Mouse (Mus musculus) neutrophil, adult 59 days (primary cell): ENCODE data around the gene Trpc7. TPM values are rescaled to one million over a fixed set of nuclear protein-coding genes. Genes with fewer than 3 reads are reported as not detected.

ENCODE experiments used
- total RNA-seq, 2 experiments: library from RNA; stranded (reverse); gene quantifications; 1 replicate in 1 of 2; 2 replicates in 1 of 2; pipeline ENCODE4 v1.2.4; 2023

Gene Trpc7
- total RNA-seq: not detected

DNA sequence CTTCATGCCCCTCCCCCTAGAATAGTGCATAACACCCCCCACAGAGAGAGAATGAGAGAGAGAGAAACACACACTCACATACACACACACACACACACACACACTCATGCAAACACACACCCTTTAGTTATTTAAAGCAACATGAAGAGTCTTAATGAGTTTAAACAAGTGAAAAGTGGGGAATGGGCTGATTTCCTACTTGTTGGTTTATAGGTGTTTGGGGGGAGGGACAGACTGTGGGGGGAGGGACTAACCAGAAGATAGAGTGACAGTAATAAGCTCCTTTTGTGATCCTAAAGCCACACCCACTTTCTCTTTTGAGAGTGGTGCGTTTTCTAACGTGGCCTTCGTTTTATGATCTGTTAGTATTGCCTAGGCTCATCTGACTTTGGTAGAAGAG lies at the start of gene Trpc7:
Trpc7 (minus strand) TSS at position 101 of the 400 bp plus-strand sequence.

DNA sequence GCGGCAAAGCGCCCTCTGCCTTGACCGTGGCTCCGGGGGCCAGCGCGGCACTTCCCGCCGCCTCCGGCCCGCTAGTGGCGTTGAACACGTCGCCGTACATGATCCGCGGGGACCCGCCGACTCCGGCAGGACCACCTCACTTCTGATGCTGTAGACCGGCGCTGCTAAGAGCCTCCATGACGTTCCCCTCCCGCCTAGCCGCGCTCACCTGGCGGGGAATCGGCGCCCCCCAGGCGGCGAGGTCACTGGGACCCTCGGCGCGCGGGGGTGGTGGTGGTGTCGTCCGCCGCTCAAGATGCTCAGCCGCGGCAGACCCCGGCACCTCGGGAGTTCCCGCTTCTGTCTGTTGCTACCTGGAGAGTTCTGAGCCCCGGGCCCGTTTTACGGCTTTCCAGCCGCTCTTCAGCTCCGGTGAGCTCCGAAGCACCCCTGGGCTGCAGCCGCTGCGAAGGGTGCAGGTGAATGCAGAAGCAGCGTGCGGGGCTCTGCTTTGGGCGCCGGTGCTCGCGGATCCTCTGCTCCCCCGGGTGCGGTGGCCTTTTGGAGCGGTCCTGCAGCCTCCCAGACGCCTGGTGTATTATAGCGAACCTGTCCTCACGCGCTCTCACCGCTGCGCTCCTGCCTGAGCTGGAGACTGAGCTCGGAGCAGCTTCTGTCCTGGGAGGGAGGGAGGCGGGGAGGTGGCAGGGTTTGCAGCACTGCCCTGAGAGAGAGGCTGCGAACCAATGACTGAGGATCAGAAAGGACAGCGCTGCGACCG lies 142.4 kb downstream of the Trpc7 start, which contains the start of gene Gm45623:
Gm45623 (minus strand) TSS at position 636 of the 760 bp plus-strand sequence.

Other genes with a start within 250 kb of the Trpc7 start
- gene Smad5, start 193.0 kb downstream of the Trpc7 start, total RNA-seq: 10 to 100 TPM; 10.9 to 11.3 TPM
- not detected for gene Gm45623, start 142.2 kb downstream of the Trpc7 start, total RNA-seq